Mouse (Mus musculus) kidney, adult 2 months (tissue): ENCODE measurements at regions not wholly inside any gene's neighbourhood (a gene's known extent, or its start where the extent isn't known, plus 50 kb on each side); places are given as distances from the start of the nearest gene placed in this dataset.
"Not testable (repeated sequence)": the region's sequence is repeated elsewhere in the genome, so short reads cannot be mapped to it uniquely, and the experiment has no call there.

Experiments used
- DNase-seq: peaks from one replicate; pipeline ENCODE4 v3.0.0; 2021
- H3K27ac ChIP-seq: fragments of 200-500 bp; 2 replicates; pipeline ENCODE4 v1.5.1; 2012; ENCODE audit warnings: low read depth, low read length, control low read depth, inconsistent platforms; ENCODE audit not compliant: insufficient read depth
- H3K27me3 ChIP-seq: fragments of 200-500 bp; replicated peaks from 2 replicates; pipeline ENCODE4 v1.6.1; 2012; ENCODE audit warnings: mild to moderate bottlenecking, moderate library complexity, low read length, inconsistent platforms; ENCODE audit not compliant: control insufficient read depth, insufficient read depth
- H3K36me3 ChIP-seq: fragments of 200-500 bp; 2 replicates; pipeline ENCODE4 v1.6.1; 2012; ENCODE audit warnings: mild to moderate bottlenecking, moderate library complexity, low read length, inconsistent platforms; ENCODE audit not compliant: control insufficient read depth, insufficient read depth
- H3K4me1 ChIP-seq: fragments of 200-500 bp; 2 replicates; pipeline ENCODE4 v1.6.1; 2011; ENCODE audit warnings: low read length; ENCODE audit not compliant: control insufficient read depth, insufficient read depth
- H3K4me3 ChIP-seq: fragments of 200-500 bp; 2 replicates; pipeline ENCODE4 v1.5.1; 2011; ENCODE audit warnings: mild to moderate bottlenecking, low read depth, low read length, control low read depth; ENCODE audit not compliant: insufficient read depth
- CTCF ChIP-seq: fragments of 200-500 bp; conservative IDR thresholded peaks from 2 replicates; pipeline ENCODE4 v1.5.1; 2011; ENCODE audit warnings: low read depth, mild to moderate bottlenecking, control low read depth, low read length, moderate library complexity, mixed read lengths; ENCODE audit not compliant: insufficient read depth, insufficient read length
- POLR2A ChIP-seq: fragments of 200-500 bp; IDR thresholded peaks from one replicate; pipeline ENCODE4 v1.6.1; 2011; ENCODE audit warnings: low read depth, low read length, control low read depth
- WGBS: fragments of 180-500 bp; shearing (Covaris S2); methylation state at CpG from one replicate; pipeline ENCODE4 v1.1.7; 2018; 5-methylcytosine and 5-hydroxymethylcytosine counted together

- Histone ChIP-seq H3K4me3 (no peak overlapping the region), H3K27me3 (no peaks in the 10 kb centered on the region), H3K36me3 (no peaks in the 10 kb centered on the region), H3K4me1 (no peaks in the 10 kb centered on the region; the same call in 1 of the 2 replicates), H3K27ac (no peak overlapping the region)
- WGBS: 77% methylated on average over 7 of the region's 7 CpGs
- DNase-seq: no peak
- TF ChIP-seq POLR2A (no peak), CTCF (no peak)
These were observed 192.3 kb downstream of the Tcp10c start for GRCm38 (mm10) chr17:13546669-13547085.

GRCm38 (mm10) chr17:13547657-13548360 lies 193.4 kb downstream of the Tcp10c start:
- no peak for TF ChIP-seq CTCF
- TF ChIP-seq POLR2A: no peak
- 56% methylated on average over 12 of the region's 12 CpGs for WGBS
- peak; percentile 90 for DNase-seq
- Histone ChIP-seq H3K36me3 (no peaks in the 10 kb centered on the region), H3K4me3 (no peak overlapping the region), H3K4me1 (no peaks in the 10 kb centered on the region; the same call in 1 of the 2 replicates), H3K27ac (no peak overlapping the region), H3K27me3 (no peaks in the 10 kb centered on the region)

- Histone ChIP-seq H3K4me3 (no peak overlapping the region), H3K27me3 (no peaks in the 10 kb centered on the region), H3K27ac (no peak overlapping the region), H3K36me3 (no peaks in the 10 kb centered on the region), H3K4me1 (no peaks in the 10 kb centered on the region; the same call in 1 of the 2 replicates)
- 59% methylated on average over 9 of the region's 9 CpGs for WGBS
- DNase-seq: peak; percentile 14
- no peak for TF ChIP-seq CTCF
- TF ChIP-seq POLR2A: no peak
These were observed 195.9 kb downstream of the Tcp10c start for GRCm38 (mm10) chr17:13549975-13550895.

- H3K36me3 ChIP-seq, DNase-seq, H3K27me3 ChIP-seq, H3K4me3 ChIP-seq, H3K4me1 ChIP-seq, H3K27ac ChIP-seq: not testable (repeated sequence)
These were observed 196.5 kb downstream of the Tcp10c start for GRCm38 (mm10) chr17:13550896-13551267.

- DNase-seq, H3K4me1 ChIP-seq, H3K27me3 ChIP-seq, H3K4me3 ChIP-seq, H3K27ac ChIP-seq, H3K36me3 ChIP-seq: not testable (repeated sequence)
These were observed 197.5 kb downstream of the Tcp10c start for GRCm38 (mm10) chr17:13551693-13552404.

GRCm38 (mm10) chr17:13552840-13553239 lies 198.5 kb downstream of the Tcp10c start:
- H3K4me1 ChIP-seq, DNase-seq, H3K27ac ChIP-seq: not testable (repeated sequence)

GRCm38 (mm10) chr17:13555311-13556059 lies 201.1 kb downstream of the Tcp10c start:
- not testable (repeated sequence) for H3K4me3 ChIP-seq, H3K4me1 ChIP-seq, H3K36me3 ChIP-seq, H3K27me3 ChIP-seq
- peak; percentile 98 for DNase-seq
- peak overlapping the region; percentile 88 for H3K27ac ChIP-seq
- WGBS: 8% methylated on average over 9 of the region's 9 CpGs

More at GRCm38 (mm10) chr17:13552840-13553239, 198.5 kb downstream of the Tcp10c start:
- H3K36me3 ChIP-seq, H3K4me3 ChIP-seq, H3K27me3 ChIP-seq: not testable (repeated sequence)

GRCm38 (mm10) chr17:13556060-13556660 lies 201.8 kb downstream of the Tcp10c start:
- H3K4me1 ChIP-seq, H3K4me3 ChIP-seq, H3K27ac ChIP-seq, H3K36me3 ChIP-seq, H3K27me3 ChIP-seq: not testable (repeated sequence)
- peak; percentile 13 for DNase-seq
- 53% methylated on average over 16 of the region's 16 CpGs for WGBS
